Mouse (Mus musculus) liver, embryonic 15.5 days (tissue): ENCODE results near the gene Map3k5. TPM values are rescaled to one million over a fixed set of nuclear protein-coding genes. Genes with fewer than 3 reads are reported as not detected.
A peak's percentile ranks its signal among the peaks of the same experiment; 100 is the strongest.

ENCODE experiments used
- ATAC-seq: fragments of 200-750 bp; cut with Nextera tagmentation; 2 replicates; pipeline ENCODE4 v1.8.0; 2017; ENCODE audit warnings: moderate number of reproducible peaks, mild to moderate bottlenecking, moderate library complexity; ENCODE audit not compliant: insufficient read depth
- H3K27ac ChIP-seq: fragments of 300-500 bp; sonication (generic); replicated peaks from 2 replicates; pipeline ENCODE4 v1.5.1; 2015; ENCODE audit warnings: mild to moderate bottlenecking, inconsistent platforms
- H3K27me3 ChIP-seq: fragments of 300-500 bp; sonication (generic); 2 replicates; pipeline ENCODE4 v1.6.1; 2015; ENCODE audit warnings: mild to moderate bottlenecking, inconsistent platforms
- H3K36me3 ChIP-seq: fragments of 300-500 bp; sonication (generic); replicated peaks from 2 replicates; pipeline ENCODE4 v1.6.1; 2015; ENCODE audit warnings: moderate library complexity, mild to moderate bottlenecking, inconsistent platforms
- H3K4me1 ChIP-seq: fragments of 300-500 bp; sonication (generic); replicated peaks from 2 replicates; pipeline ENCODE4 v1.6.1; 2015; ENCODE audit warnings: inconsistent platforms
- H3K4me2 ChIP-seq: fragments of 300-500 bp; sonication (generic); 2 replicates; pipeline ENCODE4 v1.6.1; 2015; ENCODE audit warnings: moderate library complexity, mild to moderate bottlenecking, inconsistent platforms
- H3K4me3 ChIP-seq: fragments of 300-500 bp; sonication (generic); replicated peaks from 2 replicates; pipeline ENCODE4 v1.5.1; 2015; ENCODE audit warnings: mild to moderate bottlenecking, inconsistent platforms
- H3K9ac ChIP-seq: fragments of 300-500 bp; sonication (generic); 2 replicates; pipeline ENCODE4 v1.6.1; 2015; ENCODE audit warnings: moderate library complexity, mild to moderate bottlenecking, inconsistent platforms
- H3K9me3 ChIP-seq: fragments of 300-500 bp; sonication (generic); replicated peaks from 2 replicates; pipeline ENCODE4 v1.6.1; 2016; ENCODE audit warnings: inconsistent platforms
- WGBS: fragments of 180-500 bp; shearing (Covaris S2); methylation state at CpG from one replicate; pipeline ENCODE4 v1.1.7; 2015; ENCODE audit warnings: mixed read lengths; ENCODE audit not compliant: insufficient replicate concordance; 5-methylcytosine and 5-hydroxymethylcytosine counted together
- polyA plus RNA-seq: library from polyadenylated mRNA; unstranded; fragments of >200 nt; fragmentation: Nextera tagmentation; extraction: Ambion mirVana; gene quantifications from 2 replicates; pipeline ENCODE4 v1.2.1, GENCODE M21; 2015

Gene Map3k5
- polyA plus RNA-seq, 1 experiment from 2014 or later = 0.79 TPM

- H3K9ac ChIP-seq = no peak overlapping the region
- H3K27ac ChIP-seq = no peak overlapping the region
- peaks cover under 1% of the 10 kb centered on the region; the same call in 1 of the 2 replicates for H3K27me3 ChIP-seq
- ATAC-seq = peak; percentile 37; the same call in 1 of the 2 replicates
- 72% methylated on average over 17 of the region's 17 CpGs for WGBS
- H3K4me2 ChIP-seq = no peak overlapping the region
- no peaks in the 10 kb centered on the region for H3K9me3 ChIP-seq
- H3K36me3 ChIP-seq = 0 out of 2 replicates have a peak, but pooled peaks cover 12% of the 10 kb centered on the region
- H3K4me1 ChIP-seq = peaks cover 6% of the 10 kb centered on the region
- no peak overlapping the region for H3K4me3 ChIP-seq
Measured at GRCm38 (mm10) chr10:20141376-20141775, 207.1 kb downstream of the Map3k5 start.

- ATAC-seq = peak; percentile 32; the same call in 1 of the 2 replicates
- Histone ChIP-seq H3K27me3 (peaks cover 46% of the 10 kb centered on the region), H3K27ac (no peak within 1 kb of the TSS), H3K9ac (peak within 1 kb of the TSS; percentile 64), H3K4me1 (peaks cover 22% of the 10 kb centered on the region), H3K9me3 (no peaks in the 10 kb centered on the region), H3K4me3 (peak within 1 kb of the TSS; percentile 71), H3K4me2 (peak within 1 kb of the TSS; percentile 94), H3K36me3 (no peaks in the 10 kb centered on the region)
- WGBS = 3% methylated on average over 51 of the region's 51 CpGs
Measured at GRCm38 (mm10) chr10:20148130-20148772, 214.0 kb downstream of the Map3k5 start, which contains the start of gene Map7. TSS of gene Map7 (plus strand) at chr10:20148471.

- peak overlapping the region; percentile 71 for H3K4me3 ChIP-seq
- H3K36me3 ChIP-seq = no peaks in the 10 kb centered on the region
- no peak overlapping the region for H3K27ac ChIP-seq
- under 1% methylated on average over 49 of the region's 58 CpGs for WGBS
- H3K9ac ChIP-seq = peak overlapping the region; percentile 64
- H3K27me3 ChIP-seq = peaks cover 46% of the 10 kb centered on the region
- peak overlapping the region; percentile 94 for H3K4me2 ChIP-seq
- peak; percentile 87 for ATAC-seq
- no peaks in the 10 kb centered on the region for H3K9me3 ChIP-seq
- H3K4me1 ChIP-seq = peaks cover 22% of the 10 kb centered on the region
Measured at GRCm38 (mm10) chr10:20148773-20149120, 214.5 kb downstream of the Map3k5 start.

GRCm38 (mm10) chr10:20149121-20149834 is 215.0 kb downstream of the Map3k5 start:
- 1% methylated on average over 73 of the region's 74 CpGs for WGBS
- H3K27ac ChIP-seq = no peak overlapping the region
- peak overlapping the region; percentile 71 for H3K4me3 ChIP-seq
- peak; percentile 53 for ATAC-seq
- peak overlapping the region; percentile 94 for H3K4me2 ChIP-seq
- H3K36me3 ChIP-seq = no peaks in the 10 kb centered on the region
- peaks cover 46% of the 10 kb centered on the region for H3K27me3 ChIP-seq
- H3K9ac ChIP-seq = peak overlapping the region; percentile 64
- peaks cover 22% of the 10 kb centered on the region for H3K4me1 ChIP-seq
- H3K9me3 ChIP-seq = no peaks in the 10 kb centered on the region

- no peak overlapping the region for H3K27ac ChIP-seq
- no peak for ATAC-seq
- 3% methylated on average over 13 of the region's 13 CpGs for WGBS
- H3K4me2 ChIP-seq = peak overlapping the region; percentile 94
- H3K4me3 ChIP-seq = peak overlapping the region; percentile 71
- no peaks in the 10 kb centered on the region for H3K9me3 ChIP-seq
- peak overlapping the region; percentile 64; the same call in 1 of the 2 replicates for H3K9ac ChIP-seq
- peaks cover 24% of the 10 kb centered on the region for H3K4me1 ChIP-seq
- H3K36me3 ChIP-seq = no peaks in the 10 kb centered on the region
- peaks cover 46% of the 10 kb centered on the region for H3K27me3 ChIP-seq
Measured at GRCm38 (mm10) chr10:20149835-20150355, 215.6 kb downstream of the Map3k5 start.

- Histone ChIP-seq H3K36me3 (no peaks in the 10 kb centered on the region), H3K4me2 (no peak overlapping the region), H3K4me3 (no peak overlapping the region), H3K9ac (no peak overlapping the region), H3K4me1 (peaks cover 28% of the 10 kb centered on the region), H3K27ac (no peak overlapping the region), H3K27me3 (peaks cover 38% of the 10 kb centered on the region), H3K9me3 (no peaks in the 10 kb centered on the region)
- 69% methylated on average over 1 of the region's 1 CpGs for WGBS
- no peak for ATAC-seq
Measured at GRCm38 (mm10) chr10:20152131-20152530, 217.9 kb downstream of the Map3k5 start.

GRCm38 (mm10) chr10:20153507-20153906 is 219.2 kb downstream of the Map3k5 start:
- Histone ChIP-seq H3K4me3 (no peak overlapping the region), H3K36me3 (no peaks in the 10 kb centered on the region), H3K9me3 (no peaks in the 10 kb centered on the region), H3K4me1 (peaks cover 22% of the 10 kb centered on the region), H3K4me2 (no peak overlapping the region), H3K27me3 (peaks cover 24% of the 10 kb centered on the region), H3K9ac (no peak overlapping the region), H3K27ac (no peak overlapping the region)
- ATAC-seq = no peak
- 64% methylated on average over 2 of the region's 2 CpGs for WGBS

GRCm38 (mm10) chr10:20155401-20155800 is 221.1 kb downstream of the Map3k5 start:
- Histone ChIP-seq H3K4me1 (peaks cover 6% of the 10 kb centered on the region; the same call in 1 of the 2 replicates), H3K27ac (no peak overlapping the region), H3K9me3 (no peaks in the 10 kb centered on the region), H3K9ac (no peak overlapping the region), H3K36me3 (no peaks in the 10 kb centered on the region), H3K4me3 (no peak overlapping the region), H3K27me3 (peaks cover 5% of the 10 kb centered on the region), H3K4me2 (no peak overlapping the region)
- no peak for ATAC-seq
- WGBS = 24% methylated on average over 7 of the region's 7 CpGs

GRCm38 (mm10) chr10:20157021-20157726 is 222.9 kb downstream of the Map3k5 start:
- 73% methylated on average over 8 of the region's 8 CpGs for WGBS
- H3K27ac ChIP-seq = no peak overlapping the region
- no peaks in the 10 kb centered on the region for H3K27me3 ChIP-seq
- H3K4me2 ChIP-seq = no peak overlapping the region
- H3K4me3 ChIP-seq = no peak overlapping the region
- peaks cover 15% of the 10 kb centered on the region; the same call in 1 of the 2 replicates for H3K4me1 ChIP-seq
- no peak overlapping the region for H3K9ac ChIP-seq
- ATAC-seq = no peak
- H3K9me3 ChIP-seq = no peaks in the 10 kb centered on the region
- no peaks in the 10 kb centered on the region for H3K36me3 ChIP-seq

GRCm38 (mm10) chr10:20158756-20159155 is 224.5 kb downstream of the Map3k5 start:
- Histone ChIP-seq H3K4me2 (no peak overlapping the region), H3K27me3 (no peaks in the 10 kb centered on the region), H3K9me3 (no peaks in the 10 kb centered on the region), H3K9ac (no peak overlapping the region), H3K36me3 (no peaks in the 10 kb centered on the region), H3K4me3 (no peak overlapping the region), H3K27ac (no peak overlapping the region), H3K4me1 (peaks cover 15% of the 10 kb centered on the region; the same call in 1 of the 2 replicates)
- no peak for ATAC-seq
- 44% methylated on average over 4 of the region's 4 CpGs for WGBS

GRCm38 (mm10) chr10:20159308-20159707 is 225.0 kb downstream of the Map3k5 start:
- Histone ChIP-seq H3K4me3 (no peak overlapping the region), H3K27ac (no peak overlapping the region), H3K9me3 (no peaks in the 10 kb centered on the region), H3K4me1 (peaks cover 15% of the 10 kb centered on the region; the same call in 1 of the 2 replicates), H3K36me3 (no peaks in the 10 kb centered on the region), H3K4me2 (no peak overlapping the region), H3K9ac (no peak overlapping the region), H3K27me3 (no peaks in the 10 kb centered on the region)
- 74% methylated on average over 5 of the region's 5 CpGs for WGBS
- ATAC-seq = no peak
